Mouse (Mus musculus) c-Kit-positive CD71-negative TER-119-negative erythroid progenitor cells, embryonic 14.5 days (primary cell): ENCODE measurements around the gene Ppp1r2.

Experiments used
- DNase-seq: peaks from one replicate; pipeline ENCODE4 v3.0.0-alpha.2; 2013; ENCODE audit warnings: low read depth

The Ppp1r2 gene

DNA sequence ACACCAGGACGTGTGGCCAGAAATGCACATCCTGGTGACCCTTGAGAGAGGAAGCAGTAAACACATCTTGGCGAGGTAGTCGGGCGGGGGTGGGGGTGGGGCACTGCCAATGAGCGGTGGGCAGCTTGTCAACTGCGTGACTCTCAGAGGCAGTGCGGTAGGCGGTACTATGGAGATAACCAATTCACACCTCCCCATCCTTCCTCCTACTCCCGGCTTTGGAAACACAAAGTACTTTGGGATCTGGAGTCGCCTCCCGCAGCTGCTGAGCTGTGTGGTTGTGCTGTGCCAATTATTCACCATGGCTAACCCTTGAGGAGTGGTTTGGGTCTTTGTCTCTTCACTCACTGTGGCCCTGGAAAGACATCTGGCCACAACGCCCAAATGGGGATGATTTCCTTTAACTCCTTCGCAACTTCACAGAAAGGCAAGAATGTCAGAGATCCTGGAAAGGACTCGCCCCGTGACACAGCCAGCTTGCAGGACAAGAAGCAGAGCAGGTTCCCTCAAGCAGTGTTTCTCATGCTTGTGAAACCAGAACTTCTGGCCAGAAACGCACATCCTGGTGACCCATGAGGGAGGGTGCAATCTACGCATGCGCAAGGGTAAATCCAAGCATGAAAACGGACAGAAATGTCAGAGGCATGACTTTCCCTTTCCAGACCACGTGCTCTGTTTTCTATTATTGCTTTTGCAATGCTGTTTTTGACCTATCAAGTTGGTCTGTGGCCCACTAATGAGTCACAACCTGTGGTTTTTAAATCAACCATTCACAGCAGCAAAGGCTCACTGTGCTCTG, 41.3 kb downstream of the Ppp1r2 start:
- peak; percentile 67 for DNase-seq

DNA sequence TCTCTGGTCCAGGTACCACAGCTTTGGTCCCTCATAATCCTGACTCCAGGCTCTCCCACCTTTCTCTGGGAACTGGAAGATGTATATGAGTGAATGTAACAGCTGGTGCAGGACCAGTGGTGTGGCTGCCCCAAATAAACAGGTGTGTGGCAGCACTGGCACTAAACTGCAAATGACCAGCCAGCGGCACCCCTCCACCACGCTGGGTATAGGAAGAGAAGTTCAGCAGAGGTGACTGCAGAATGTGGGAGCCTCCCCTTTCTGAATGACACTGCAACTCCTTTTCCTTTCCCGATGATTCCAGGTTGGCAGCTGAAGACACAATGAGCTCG, 41.9 kb downstream of the Ppp1r2 start:
- DNase-seq: no peak

- no peak for DNase-seq
These were observed 42.4 kb downstream of the Ppp1r2 start for GRCm38 (mm10) chr16:31232491-31233166.

GRCm38 (mm10) chr16:31231591-31231990, 43.5 kb downstream of the Ppp1r2 start:
- DNase-seq: no peak

GRCm38 (mm10) chr16:31227746-31228145, 47.3 kb downstream of the Ppp1r2 start:
- DNase-seq: no peak

GRCm38 (mm10) chr16:31215271-31215670, 59.8 kb downstream of the Ppp1r2 start:
- no peak for DNase-seq

DNA sequence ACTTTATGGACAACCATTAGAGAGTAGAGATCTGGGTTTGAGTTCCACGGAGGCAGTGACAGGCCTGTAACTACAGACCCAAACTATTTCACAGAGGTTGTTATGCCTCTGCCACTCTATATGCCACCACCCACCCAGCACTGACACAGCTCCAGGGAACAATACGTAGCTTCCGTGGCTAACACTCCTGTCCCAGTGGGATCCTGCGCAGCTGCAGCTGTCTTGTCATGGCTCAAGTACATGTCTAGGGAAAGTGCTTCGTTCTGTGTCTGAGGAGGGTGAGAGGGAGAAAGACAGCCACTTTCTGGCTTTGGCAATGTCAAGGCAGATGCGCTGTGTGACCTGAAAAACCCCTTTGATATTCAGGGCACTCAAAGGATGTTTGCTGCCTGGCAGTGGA, 61.6 kb downstream of the Ppp1r2 start:
- no peak for DNase-seq

- DNase-seq: no peak
These were observed 63.6 kb downstream of the Ppp1r2 start for GRCm38 (mm10) chr16:31211503-31211902.

GRCm38 (mm10) chr16:31210453-31210852, 64.6 kb downstream of the Ppp1r2 start:
- DNase-seq: no peak

DNA sequence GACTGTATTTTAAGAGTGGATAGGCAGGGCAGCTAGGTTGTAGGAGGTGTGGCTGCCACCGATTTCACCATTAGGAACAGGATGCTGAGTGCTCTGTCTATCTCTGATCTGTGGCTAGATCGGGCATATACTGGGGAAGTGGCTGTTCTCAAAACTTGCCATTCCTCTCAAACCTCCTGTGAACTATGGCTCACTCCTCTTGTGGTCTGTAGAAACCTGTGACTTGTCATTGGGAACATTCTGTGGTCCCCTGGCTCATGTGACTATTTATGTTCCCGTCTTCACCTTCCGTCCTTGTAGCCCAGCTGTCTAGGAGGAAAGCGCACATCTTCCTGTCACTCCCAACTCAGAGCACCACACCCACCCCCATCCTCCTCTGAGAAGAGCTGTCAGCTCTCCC, 65.2 kb downstream of the Ppp1r2 start:
- DNase-seq: peak; percentile 51

DNA sequence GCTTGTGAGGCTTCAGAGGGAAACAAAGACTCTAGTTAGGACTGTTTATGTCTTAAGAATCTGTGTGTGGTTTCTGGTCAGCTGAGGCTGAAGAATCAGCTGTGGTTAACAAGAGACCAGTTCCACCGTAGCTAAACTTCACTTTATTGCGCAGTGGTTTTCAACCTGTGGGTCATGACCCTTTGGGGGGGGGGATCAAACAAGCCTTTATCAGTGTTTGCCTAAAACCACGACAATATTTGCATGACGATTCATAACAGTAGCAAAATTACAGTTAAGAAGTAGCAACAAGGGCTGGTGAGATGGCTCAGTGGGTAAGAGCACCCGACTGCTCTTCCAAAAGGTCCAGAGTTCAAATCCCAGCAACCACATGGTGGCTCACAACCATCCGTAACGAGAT, 69.4 kb downstream of the Ppp1r2 start:
- DNase-seq: no peak

GRCm38 (mm10) chr16:31205187-31205586, 69.9 kb downstream of the Ppp1r2 start:
- no peak for DNase-seq

DNA sequence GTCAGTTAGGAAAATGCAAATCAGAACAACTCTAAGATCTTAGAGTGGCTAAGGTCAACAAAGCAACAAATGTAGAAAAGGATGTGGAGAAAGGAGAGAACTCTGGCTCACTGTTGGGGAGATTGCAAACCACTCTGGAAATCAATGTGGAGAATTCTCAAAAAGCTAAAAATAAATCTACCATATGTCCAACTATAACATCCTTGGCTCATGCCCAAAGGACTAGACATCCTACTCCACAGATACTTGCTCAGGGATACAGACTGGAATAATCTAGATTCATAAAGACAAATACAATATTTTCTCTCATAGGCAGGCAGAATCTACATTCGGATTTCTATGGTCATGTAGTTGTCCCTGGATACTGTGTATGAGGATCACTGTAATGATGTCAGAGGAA, 70.9 kb downstream of the Ppp1r2 start:
- DNase-seq: no peak

DNA sequence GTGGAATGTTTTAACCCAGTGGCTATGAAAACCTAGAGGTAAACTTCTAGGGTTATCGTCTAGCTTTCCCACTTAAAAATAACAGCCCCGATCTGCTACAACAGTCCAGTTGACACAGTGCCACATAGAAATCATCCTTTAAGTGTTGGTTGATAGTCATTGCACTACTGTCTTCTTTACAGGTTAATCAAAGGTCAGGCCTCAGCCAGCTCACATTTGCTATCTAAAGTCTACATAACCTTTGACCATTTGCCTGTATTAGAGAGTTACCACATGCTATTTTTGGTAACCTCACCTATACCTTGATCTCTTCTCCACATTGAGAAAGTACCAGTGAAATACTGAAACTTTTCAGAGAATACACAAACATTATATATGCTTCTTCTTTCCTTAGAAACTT, 73.4 kb downstream of the Ppp1r2 start:
- no peak for DNase-seq
